Mouse (Mus musculus): ENCODE results near the gene Slx4ip. TPM values are rescaled to one million over a fixed set of nuclear protein-coding genes. Genes with fewer than 3 reads are reported as not detected.

Slx4ip gene
- polyA plus RNA-seq, 1 experiment, result 1.1 TPM

- peaks cover 73% of the 10 kb centered on the region for H3K36me3 ChIP-seq (ENCODE audit: control insufficient read depth, insufficient read depth)
- H3ac ChIP-seq (ENCODE audit: control insufficient read depth, insufficient read length, low read depth), result no peak overlapping the region
- TF ChIP-seq FOSL1 (IDR thresholded peaks at IDR 0.05; ENCODE audit: insufficient read depth, low read length, poor library complexity, severe bottlenecking) (no peak), CTCF (IDR thresholded peaks at IDR 0.05; ENCODE audit: control insufficient read depth, insufficient read depth, insufficient read length) (no peak), MAX (IDR thresholded peaks at IDR 0.05) (no peak), MYOG (IDR thresholded peaks at IDR 0.05; ENCODE audit: control insufficient read depth, extremely low read depth, insufficient read length) (no peak), MYOD1 (IDR thresholded peaks at IDR 0.05; ENCODE audit: control insufficient read depth, insufficient read length, low read depth) (no peak), USF1 (IDR thresholded peaks at IDR 0.05; ENCODE audit: low read depth) (no peak), CEBPB (IDR thresholded peaks at IDR 0.05; ENCODE audit: low read depth) (no peak)
- H3K79me2 ChIP-seq (ENCODE audit: control insufficient read depth, insufficient read depth), result no peaks in the 10 kb centered on the region
- no peaks in the 10 kb centered on the region for H3K27me3 ChIP-seq (ENCODE audit: control insufficient read depth, insufficient read depth, insufficient read length)
- H3K79me3 ChIP-seq (ENCODE audit: low read depth), result no peaks in the 10 kb centered on the region
- no peak overlapping the region for H3K4me3 ChIP-seq (ENCODE audit: insufficient read depth, poor library complexity, severe bottlenecking)
Observed at GRCm38 (mm10) chr2:137092523-137093297, 201.7 kb downstream of the Slx4ip start.

- H3K27me3 ChIP-seq (ENCODE audit: control insufficient read depth, insufficient read depth, insufficient read length), result no peaks in the 10 kb centered on the region
- no peak for TF ChIP-seq MYOD1 (IDR thresholded peaks at IDR 0.05; ENCODE audit: control insufficient read depth, insufficient read length, low read depth)
- TF ChIP-seq MYOG (IDR thresholded peaks at IDR 0.05; ENCODE audit: control insufficient read depth, extremely low read depth, insufficient read length), result no peak
- TF ChIP-seq CTCF (IDR thresholded peaks at IDR 0.05; ENCODE audit: control insufficient read depth, insufficient read depth, insufficient read length), result no peak
- no peak for TF ChIP-seq MAX (IDR thresholded peaks at IDR 0.05)
- TF ChIP-seq USF1 (IDR thresholded peaks at IDR 0.05; ENCODE audit: low read depth), result no peak
- TF ChIP-seq CEBPB (IDR thresholded peaks at IDR 0.05; ENCODE audit: low read depth), result no peak
- no peak for TF ChIP-seq FOSL1 (IDR thresholded peaks at IDR 0.05; ENCODE audit: insufficient read depth, low read length, poor library complexity, severe bottlenecking)
- H3K79me2 ChIP-seq (ENCODE audit: control insufficient read depth, insufficient read depth), result no peaks in the 10 kb centered on the region
- peaks cover 68% of the 10 kb centered on the region for H3K36me3 ChIP-seq (ENCODE audit: control insufficient read depth, insufficient read depth)
- H3ac ChIP-seq (ENCODE audit: control insufficient read depth, insufficient read length, low read depth), result no peak overlapping the region
- H3K79me3 ChIP-seq (ENCODE audit: low read depth), result no peaks in the 10 kb centered on the region
- H3K4me3 ChIP-seq (ENCODE audit: insufficient read depth, poor library complexity, severe bottlenecking), result no peak overlapping the region
Observed at GRCm38 (mm10) chr2:137093298-137093630, 202.2 kb downstream of the Slx4ip start.

GRCm38 (mm10) chr2:137094301-137094700 lies 203.3 kb downstream of the Slx4ip start:
- H3K27me3 ChIP-seq (ENCODE audit: control insufficient read depth, insufficient read depth, insufficient read length), result no peaks in the 10 kb centered on the region
- no peaks in the 10 kb centered on the region for H3K79me2 ChIP-seq (ENCODE audit: control insufficient read depth, insufficient read depth)
- no peak overlapping the region for H3ac ChIP-seq (ENCODE audit: control insufficient read depth, insufficient read length, low read depth)
- H3K79me3 ChIP-seq (ENCODE audit: low read depth), result no peaks in the 10 kb centered on the region
- peaks cover 65% of the 10 kb centered on the region for H3K36me3 ChIP-seq (ENCODE audit: control insufficient read depth, insufficient read depth)
- no peak for TF ChIP-seq MYOG (IDR thresholded peaks at IDR 0.05; ENCODE audit: control insufficient read depth, extremely low read depth, insufficient read length)
- no peak for TF ChIP-seq CEBPB (IDR thresholded peaks at IDR 0.05; ENCODE audit: low read depth)
- TF ChIP-seq FOSL1 (IDR thresholded peaks at IDR 0.05; ENCODE audit: insufficient read depth, low read length, poor library complexity, severe bottlenecking), result no peak
- TF ChIP-seq MAX (IDR thresholded peaks at IDR 0.05), result no peak
- no peak for TF ChIP-seq CTCF (IDR thresholded peaks at IDR 0.05; ENCODE audit: control insufficient read depth, insufficient read depth, insufficient read length)
- TF ChIP-seq USF1 (IDR thresholded peaks at IDR 0.05; ENCODE audit: low read depth), result no peak
- TF ChIP-seq MYOD1 (IDR thresholded peaks at IDR 0.05; ENCODE audit: control insufficient read depth, insufficient read length, low read depth), result no peak
- H3K4me3 ChIP-seq (ENCODE audit: insufficient read depth, poor library complexity, severe bottlenecking), result no peak overlapping the region

DNA sequence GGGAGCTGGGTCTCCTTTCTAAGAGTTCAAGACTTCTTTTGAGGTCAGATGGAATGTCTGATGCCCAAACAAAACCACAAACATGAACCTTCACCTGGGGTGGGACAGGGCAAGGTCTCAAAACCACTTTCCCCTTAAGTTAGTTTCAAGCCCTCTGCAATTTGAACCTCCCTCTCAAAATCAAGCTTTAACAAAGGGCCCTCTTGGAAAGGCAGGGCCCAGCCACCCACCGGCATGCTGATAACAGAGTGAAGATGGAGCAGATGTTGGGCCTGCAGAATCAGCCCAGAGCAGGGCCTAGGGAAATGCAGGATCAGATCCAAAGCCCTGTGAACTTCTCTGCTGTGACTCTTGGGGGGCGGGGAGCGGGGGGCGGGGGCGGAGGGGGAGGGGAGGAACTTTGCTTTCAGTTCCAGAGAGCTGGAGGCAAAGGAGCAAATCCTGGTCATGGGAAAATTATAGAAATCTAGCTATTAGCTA lies 206.0 kb downstream of the Slx4ip start:
- peaks cover 66% of the 10 kb centered on the region for H3K36me3 ChIP-seq (ENCODE audit: control insufficient read depth, insufficient read depth)
- H3K79me3 ChIP-seq (ENCODE audit: low read depth), result no peaks in the 10 kb centered on the region
- no peak overlapping the region for H3ac ChIP-seq (ENCODE audit: control insufficient read depth, insufficient read length, low read depth)
- no peaks in the 10 kb centered on the region for H3K79me2 ChIP-seq (ENCODE audit: control insufficient read depth, insufficient read depth)
- no peak overlapping the region for H3K4me3 ChIP-seq (ENCODE audit: insufficient read depth, poor library complexity, severe bottlenecking)
- H3K27me3 ChIP-seq (ENCODE audit: control insufficient read depth, insufficient read depth, insufficient read length), result no peaks in the 10 kb centered on the region
- TF ChIP-seq CEBPB (IDR thresholded peaks at IDR 0.05; ENCODE audit: low read depth), result no peak
- no peak for TF ChIP-seq CTCF (IDR thresholded peaks at IDR 0.05; ENCODE audit: control insufficient read depth, insufficient read depth, insufficient read length)
- TF ChIP-seq USF1 (IDR thresholded peaks at IDR 0.05; ENCODE audit: low read depth), result no peak
- no peak for TF ChIP-seq FOSL1 (IDR thresholded peaks at IDR 0.05; ENCODE audit: insufficient read depth, low read length, poor library complexity, severe bottlenecking)
- TF ChIP-seq MYOG (IDR thresholded peaks at IDR 0.05; ENCODE audit: control insufficient read depth, extremely low read depth, insufficient read length), result no peak
- TF ChIP-seq MAX (IDR thresholded peaks at IDR 0.05), result no peak
- TF ChIP-seq MYOD1 (IDR thresholded peaks at IDR 0.05; ENCODE audit: control insufficient read depth, insufficient read length, low read depth), result no peak

DNA sequence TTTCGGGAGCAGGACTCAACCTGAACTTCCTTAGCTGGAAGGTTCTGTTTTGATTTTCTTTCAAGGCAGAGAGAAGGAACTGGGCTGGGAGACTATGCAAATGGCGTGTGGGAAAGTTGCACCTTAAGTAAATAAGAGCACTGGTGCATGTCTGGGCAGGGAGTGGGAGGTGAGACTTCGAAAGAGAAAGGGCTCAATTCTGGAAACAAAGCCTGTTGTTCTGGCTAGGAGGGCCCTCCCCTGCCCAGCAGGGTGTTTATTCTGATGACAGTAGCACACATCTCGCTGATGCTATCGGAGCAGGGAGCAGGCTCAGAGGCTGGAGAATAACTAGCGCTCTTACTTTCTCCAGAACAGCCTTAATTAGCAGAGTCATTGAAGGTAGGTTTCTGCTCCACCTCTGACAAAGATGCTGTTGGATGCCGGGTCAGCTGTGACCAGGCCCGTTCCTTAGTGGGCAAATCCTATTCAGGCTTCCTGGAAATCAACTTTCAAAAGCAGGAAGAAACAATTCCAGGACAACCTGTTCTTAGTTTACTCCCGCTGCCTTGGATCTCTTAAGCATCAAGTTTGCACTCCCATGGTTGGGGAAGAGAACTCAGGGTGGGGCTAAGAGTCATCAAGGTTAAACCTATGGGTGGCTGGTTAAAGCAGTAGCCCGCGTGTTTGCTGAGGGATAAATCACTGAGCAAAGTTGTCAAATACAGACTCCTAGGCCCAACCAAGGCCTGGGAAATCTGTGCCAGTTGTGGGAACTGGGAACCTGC lies 207.4 kb downstream of the Slx4ip start:
- H3K4me3 ChIP-seq (ENCODE audit: insufficient read depth, poor library complexity, severe bottlenecking), result no peak overlapping the region
- no peaks in the 10 kb centered on the region for H3K79me3 ChIP-seq (ENCODE audit: low read depth)
- no peaks in the 10 kb centered on the region for H3K27me3 ChIP-seq (ENCODE audit: control insufficient read depth, insufficient read depth, insufficient read length)
- no peak for TF ChIP-seq MAX (IDR thresholded peaks at IDR 0.05)
- TF ChIP-seq CTCF (IDR thresholded peaks at IDR 0.05; ENCODE audit: control insufficient read depth, insufficient read depth, insufficient read length), result no peak
- TF ChIP-seq FOSL1 (IDR thresholded peaks at IDR 0.05; ENCODE audit: insufficient read depth, low read length, poor library complexity, severe bottlenecking), result no peak
- TF ChIP-seq MYOD1 (IDR thresholded peaks at IDR 0.05; ENCODE audit: control insufficient read depth, insufficient read length, low read depth), result no peak
- no peak for TF ChIP-seq MYOG (IDR thresholded peaks at IDR 0.05; ENCODE audit: control insufficient read depth, extremely low read depth, insufficient read length)
- no peak for TF ChIP-seq USF1 (IDR thresholded peaks at IDR 0.05; ENCODE audit: low read depth)
- H3ac ChIP-seq (ENCODE audit: control insufficient read depth, insufficient read length, low read depth), result no peak overlapping the region
- H3K79me2 ChIP-seq (ENCODE audit: control insufficient read depth, insufficient read depth), result no peaks in the 10 kb centered on the region
- H3K36me3 ChIP-seq (ENCODE audit: control insufficient read depth, insufficient read depth), result peaks cover 66% of the 10 kb centered on the region
